Mouse (Mus musculus) left cerebral cortex, adult 9 months (tissue): ENCODE data around the gene E2f1.
A peak's percentile ranks its signal among the peaks of the same experiment; 100 is the strongest.

ENCODE experiments used
- DNase-seq, 2 experiments: peaks; one replicate each; pipeline ENCODE4 v3.0.0; 2022; ENCODE audit warnings: low spot score in 2 of 2

Gene E2f1

DNA sequence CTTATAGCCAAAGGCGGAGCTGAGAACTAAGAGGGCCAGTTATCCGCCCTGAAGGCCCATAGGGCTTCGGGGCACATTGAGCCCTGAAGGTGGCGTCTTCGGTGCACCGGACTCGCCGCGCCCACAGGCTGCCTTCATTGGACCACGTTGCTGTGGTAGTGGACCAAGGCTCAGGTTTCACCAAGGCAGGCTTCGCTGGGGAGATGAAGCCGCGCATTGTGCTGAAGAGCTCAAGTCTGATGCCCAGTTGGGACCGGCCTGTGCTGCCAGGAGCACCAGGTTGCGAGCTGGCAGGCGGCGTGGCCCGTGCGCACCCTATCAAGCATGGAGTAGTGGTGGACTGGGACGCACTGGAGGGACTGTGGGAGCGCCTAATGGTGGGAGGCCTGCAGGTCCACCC, 17.8 kb downstream of the E2f1 start:
- DNase-seq: no peak

DNA sequence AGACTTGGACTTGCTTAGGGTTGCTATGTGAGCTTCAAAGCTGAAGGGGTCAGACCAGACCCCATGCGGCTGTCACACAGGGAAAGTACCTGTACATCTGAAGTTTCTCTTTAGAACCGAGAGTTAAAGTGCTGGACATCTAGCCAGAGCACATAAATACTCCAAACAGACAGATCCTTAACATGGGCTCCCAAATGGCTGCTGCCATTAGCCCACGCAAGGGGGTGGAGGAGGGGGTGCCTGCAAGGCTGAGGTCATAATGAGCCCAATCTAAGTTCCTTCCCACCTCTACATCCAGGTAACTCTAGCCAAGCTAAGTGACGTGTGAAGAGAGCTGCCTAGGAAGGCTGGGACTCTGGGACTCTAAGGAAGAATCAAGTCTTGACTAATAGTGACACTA, 18.2 kb downstream of the E2f1 start, which contains the start of gene Actl10:
Actl10 (plus strand) TSS at position 301 of the 400 bp plus-strand sequence.
- DNase-seq: no peak

DNA sequence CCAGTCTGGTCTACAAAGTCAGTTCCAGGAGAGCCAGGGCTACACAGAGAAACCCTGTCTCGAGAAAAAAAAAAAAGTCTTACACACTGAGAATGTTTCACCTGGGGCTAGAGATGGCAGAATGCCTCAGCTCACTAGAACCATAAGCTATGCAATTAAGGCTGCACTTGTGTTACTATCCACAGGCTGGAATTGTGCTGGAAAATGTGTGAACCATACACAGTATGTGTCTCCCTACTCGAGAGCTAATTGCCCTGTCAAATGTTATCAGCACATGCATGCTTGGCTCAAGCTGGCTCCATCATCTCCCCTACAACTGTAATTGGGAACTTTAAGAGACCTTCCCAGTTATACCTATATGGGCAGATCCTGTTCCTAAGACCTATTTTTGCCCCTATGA, 18.8 kb downstream of the E2f1 start:
- DNase-seq: no peak

DNA sequence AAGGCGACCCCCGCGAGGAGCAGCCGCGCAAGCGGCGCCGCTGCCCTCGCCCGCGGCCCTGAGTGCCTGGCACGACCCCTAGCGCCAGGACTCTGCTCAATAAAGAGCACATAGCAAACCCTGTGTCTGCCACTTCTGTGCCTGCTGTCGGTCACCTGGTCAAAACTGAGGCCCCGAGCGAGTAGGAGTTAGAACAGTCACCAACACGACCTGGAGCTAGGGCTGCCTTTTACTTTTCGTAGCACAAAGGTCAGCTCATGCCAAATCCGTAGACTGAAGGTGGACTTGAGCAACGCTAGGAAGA, 19.9 kb downstream of the E2f1 start:
- no peak for DNase-seq

DNA sequence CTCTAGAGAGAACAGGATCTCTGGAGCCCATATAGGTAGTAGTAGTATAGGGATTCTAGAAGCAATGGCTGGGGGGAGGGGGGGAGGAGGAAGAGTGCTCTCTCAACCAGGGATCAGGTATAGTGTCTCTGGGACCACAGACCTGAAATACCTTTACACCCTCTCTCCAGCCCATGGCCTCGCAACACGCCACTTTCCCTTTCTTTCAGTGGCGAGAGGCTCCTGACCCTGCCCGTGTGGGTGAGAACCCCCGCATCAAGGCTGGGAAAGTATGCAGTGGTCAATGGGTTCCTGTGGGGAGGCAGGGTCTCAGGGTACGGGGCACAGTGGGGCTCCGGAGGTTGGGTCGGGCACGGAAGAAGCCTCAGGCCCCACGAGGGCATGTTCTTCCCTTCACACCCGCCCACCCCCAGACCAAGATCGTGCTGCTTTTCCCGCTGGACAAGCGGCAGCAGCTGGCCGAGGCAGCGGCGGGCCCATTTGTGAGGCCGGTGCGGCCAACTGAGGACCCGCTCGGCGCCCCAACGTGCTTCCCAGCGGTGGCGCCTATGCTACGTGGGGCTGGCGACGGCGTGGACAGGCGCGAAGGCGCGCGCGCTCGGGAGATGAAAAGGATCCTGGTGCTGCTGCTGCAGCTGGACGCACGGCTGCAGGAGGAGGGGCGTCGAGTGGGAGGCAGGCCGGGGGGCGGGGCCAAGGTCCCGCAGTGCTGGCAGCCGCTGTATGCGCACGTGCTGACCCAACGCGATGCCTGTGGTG, 20.4 kb downstream of the E2f1 start:
- peak in 1 of 2 experiments; percentile 56 for DNase-seq

DNA sequence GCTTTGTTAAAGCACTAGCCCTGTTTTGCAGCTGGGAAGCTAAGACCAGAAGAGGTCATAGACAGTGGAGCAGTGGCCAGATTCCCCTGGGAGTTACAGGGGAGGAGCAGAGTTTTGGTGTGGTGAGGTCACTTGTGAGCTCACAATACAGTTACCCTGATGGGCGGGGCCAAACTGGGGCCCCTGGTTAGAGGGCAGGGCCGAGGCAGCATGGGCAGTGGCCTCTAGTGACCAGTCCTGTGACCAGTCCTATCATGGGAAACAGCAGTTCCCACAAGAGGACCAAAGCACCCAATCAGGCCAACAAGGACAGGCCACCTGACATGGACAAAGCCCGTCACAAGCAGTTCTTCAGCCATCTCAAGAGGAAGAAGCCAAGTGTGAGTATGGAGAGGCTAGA, 21.0 kb downstream of the E2f1 start:
- no peak for DNase-seq

DNA sequence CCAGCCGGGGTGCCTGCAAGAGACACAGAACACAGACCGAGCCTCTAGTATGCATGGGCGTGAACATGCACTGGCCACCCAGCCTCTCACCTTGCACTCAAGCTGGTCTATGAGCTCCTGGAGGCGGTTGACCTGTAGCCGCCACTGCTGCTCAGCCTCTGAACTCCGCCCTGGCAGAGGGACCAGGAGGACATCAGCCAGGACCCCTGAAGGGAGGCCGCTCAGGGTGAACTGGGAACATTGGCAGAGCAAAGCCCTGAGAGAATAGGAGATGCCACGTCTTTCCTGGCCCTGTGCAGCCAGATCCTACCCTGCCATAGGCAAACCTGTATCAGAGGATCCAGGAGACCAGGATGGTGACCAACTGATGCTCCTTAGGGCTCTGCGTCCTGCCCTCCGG, 23.0 kb downstream of the E2f1 start, which contains the start of gene 1700003F12Rik:
1700003F12Rik (plus strand) TSS at position 375 of the 400 bp plus-strand sequence.
- no peak for DNase-seq

DNA sequence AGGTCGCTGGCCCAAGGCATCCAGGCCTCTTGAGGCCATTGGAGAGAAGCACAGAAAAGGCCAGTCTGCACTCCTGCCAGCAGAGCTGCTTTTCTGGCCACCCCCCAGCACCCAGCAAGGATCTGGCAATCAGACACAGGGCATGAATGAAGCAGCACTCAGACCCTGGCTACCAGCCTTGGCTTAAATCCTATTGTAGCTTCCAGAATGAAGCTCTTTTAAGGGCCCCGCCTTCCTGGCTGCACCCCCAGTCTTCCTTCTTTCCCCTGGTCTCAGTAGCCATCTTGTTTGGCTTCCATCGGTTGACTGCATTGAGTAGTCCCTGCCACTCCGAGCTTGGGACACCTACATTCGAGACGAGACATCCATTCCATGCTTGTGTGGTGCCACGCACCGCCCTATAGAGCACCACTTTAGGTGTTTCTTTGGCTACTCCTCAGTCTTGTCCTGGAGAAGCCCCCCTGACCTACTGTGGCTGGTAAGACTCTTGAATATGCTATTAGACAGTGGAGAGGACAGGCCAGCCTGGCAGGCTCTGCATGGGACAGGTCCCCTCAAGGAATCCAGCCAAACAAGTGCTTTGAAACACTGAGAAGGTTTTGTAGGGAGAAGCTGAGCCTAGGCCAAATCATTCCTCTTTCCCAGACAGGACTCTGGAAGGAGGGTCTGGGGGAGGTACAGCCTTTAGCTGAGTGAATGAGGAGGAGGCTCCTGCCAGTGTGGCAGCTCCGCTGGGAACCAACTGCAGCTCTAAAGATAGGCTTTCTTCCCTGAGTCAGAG, 25.9 kb downstream of the E2f1 start:
- peak; percentile 71 to 79 for DNase-seq

DNA sequence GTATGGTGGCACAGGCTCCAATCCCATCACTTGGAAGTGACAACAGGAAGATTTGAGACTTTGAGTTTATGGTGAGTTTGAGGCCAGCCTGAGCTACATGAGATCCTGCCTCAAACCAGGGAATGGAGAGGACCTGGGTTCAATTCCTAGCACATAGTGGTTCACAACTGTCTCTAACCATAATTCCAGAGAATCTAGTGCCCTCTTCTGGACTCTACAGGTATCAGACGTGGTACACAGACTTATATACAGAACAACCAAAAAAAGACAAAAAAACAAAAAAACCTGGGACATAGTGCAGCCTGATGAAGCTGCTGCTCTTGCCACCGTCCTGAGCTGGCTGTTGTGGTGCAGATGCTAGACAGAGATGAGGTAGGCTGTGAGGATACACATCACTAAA, 28.1 kb downstream of the E2f1 start:
- no peak for DNase-seq

DNA sequence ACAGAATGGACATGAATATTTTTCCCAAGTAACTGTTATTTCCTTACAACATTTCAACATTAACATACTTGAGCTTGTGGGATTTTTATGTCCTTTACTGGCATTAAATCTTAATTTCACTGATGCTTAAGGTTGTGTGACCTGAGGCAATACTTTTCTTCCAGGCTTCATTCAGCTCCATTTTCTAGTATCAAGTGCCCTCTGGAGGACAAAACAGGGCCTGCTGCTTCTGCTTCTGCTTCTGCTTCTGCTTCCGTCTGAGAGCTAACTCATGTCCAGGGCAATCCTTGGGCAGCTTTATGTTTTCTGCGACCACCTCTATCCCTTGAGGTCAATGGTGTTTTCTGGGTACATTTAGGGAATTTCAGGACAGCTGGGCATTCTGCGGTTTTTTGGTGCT, 30.0 kb downstream of the E2f1 start:
- peak in 1 of 2 experiments; percentile 69 for DNase-seq

DNA sequence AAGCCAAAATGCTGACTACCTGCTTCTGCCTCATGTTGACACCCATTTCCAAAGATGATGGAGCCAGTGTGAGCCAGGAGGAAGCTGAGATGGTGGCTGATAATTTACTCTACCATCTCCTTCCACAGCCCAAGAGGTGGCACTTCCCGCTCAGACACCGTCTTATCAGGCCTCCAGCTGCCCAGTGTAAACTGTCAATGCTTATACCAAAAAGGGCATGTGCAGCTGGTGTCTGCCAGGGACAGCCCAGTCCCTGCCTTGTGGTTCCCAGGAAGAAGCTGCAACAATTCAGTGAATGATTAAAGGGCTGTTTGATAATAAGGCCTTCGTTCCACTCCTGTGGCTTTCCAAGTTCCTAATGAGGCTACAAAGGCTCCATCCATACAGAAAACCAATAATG, 31.0 kb downstream of the E2f1 start:
- no peak for DNase-seq

DNA sequence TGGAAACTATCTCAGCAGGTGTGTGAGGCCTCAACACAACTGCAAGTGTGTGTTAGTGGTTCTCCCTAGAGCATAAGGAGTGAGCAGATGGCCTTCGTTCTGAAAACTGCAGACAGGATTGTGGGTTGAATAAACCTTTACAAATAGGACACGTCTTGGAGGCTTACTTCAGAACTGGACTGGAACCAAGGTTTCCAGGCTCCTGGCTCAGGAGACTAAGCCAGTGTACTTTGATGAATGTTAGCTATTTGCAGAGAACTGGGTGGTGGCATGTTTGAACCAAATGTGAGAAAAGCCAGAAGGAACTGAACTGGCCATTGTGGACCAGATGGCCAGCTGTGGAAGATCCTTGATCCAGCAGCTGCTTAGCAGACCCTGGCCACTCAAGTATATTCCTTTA, 31.4 kb downstream of the E2f1 start:
- DNase-seq: peak in 1 of 2 experiments; percentile 82

DNA sequence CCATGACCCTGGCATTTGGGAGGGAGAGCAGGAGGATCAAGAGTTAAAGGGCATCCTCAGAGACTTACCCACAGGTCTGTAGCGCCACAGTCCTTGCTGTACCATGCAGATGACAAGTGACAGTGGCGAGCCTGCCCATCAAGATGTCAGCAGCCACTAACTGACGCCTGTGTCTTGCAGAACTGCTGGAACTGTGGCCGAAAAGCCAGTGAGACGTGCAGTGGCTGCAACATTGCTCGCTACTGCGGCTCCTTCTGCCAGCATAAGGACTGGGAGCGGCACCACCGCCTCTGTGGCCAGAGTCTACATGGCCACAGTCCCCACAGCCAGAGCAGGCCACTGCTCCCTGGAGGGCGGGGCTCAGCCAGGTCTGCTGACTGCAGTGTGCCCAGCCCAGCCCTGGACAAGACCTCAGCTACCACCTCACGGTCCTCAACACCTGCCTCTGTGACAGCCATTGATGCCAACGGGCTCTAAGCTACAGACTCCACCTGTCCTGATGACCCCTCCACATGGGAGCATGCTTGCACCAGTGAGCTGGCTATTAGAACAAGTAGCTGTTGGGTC, 34.9 kb downstream of the E2f1 start:
- DNase-seq: no peak

DNA sequence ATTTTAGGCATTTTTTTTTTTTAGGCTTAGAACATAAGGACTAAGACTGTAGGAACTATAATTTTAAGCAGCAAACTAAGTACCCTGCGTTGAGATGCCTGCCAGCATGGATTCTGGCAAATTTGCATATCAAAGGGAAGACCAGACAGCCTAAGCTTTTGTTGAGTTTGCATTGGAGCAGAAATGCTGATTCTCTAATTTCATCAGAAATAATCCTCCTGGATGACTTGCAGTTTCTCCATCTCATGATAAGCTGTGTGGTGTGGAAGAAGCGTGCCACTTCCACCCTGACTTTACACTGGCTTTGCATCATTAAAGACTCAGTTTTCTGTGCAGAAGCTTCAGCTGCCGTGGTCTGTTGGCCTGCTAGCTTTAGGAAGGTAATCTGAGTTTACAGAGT, 36.8 kb downstream of the E2f1 start:
- no peak for DNase-seq

DNA sequence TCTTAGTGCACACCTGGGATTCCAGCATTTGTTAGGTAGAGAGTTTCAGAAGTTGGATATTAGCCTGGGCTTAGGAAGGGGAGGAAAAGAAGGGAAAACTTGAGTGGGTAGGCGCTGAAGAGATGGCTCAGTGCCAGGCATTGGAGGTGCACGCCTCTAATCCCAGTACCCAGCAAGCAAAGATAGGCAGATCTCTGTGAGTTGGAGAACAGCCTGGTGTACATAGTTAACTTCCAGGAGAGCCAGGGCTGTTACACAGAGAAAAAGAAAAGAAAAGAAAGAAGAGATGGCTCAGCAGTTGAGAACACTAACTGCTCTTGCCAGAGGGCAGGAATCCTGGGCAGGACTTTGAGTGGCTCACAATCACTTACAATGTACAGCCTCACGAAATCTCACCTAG, 43.2 kb downstream of the E2f1 start:
- no peak for DNase-seq

DNA sequence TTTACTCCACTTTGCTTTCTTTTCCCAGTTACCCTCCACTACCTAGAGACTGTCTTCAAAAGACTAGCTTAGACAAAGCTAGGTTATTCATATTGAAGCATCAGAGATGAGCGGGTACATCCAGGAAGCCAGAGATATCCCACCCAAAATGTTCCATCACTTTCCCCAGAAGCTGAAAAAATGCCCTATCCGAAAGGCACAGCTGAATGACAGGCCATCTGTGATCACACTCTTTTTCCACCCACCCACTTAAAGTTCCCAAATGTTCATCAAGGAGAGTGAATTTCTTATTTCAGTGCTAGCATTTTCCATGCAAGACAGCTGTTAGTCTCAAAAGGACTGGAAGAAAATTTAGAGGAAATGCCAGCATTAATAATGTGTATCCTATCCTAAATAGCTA, 44.4 kb downstream of the E2f1 start:
- DNase-seq: peak in 1 of 2 experiments; percentile 58

DNA sequence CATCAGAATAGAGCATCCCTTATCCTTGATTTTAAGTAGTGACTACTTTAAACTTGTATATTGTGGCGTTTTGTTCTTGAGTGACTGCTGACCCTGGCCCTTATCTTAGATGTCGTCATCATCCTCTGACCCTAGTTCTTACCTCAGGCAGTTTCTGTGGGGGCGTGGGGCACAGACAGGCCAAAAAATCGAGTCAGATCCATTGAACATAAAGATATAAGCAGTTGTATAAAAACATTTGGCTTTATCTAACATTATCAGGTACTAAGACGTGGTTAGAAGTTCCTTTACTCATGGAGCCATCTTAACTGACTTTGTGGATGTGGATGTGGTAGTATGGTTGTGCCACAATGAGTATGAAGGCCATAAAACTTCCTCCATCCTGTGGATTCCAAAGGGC, 47.4 kb downstream of the E2f1 start:
- DNase-seq: no peak

DNA sequence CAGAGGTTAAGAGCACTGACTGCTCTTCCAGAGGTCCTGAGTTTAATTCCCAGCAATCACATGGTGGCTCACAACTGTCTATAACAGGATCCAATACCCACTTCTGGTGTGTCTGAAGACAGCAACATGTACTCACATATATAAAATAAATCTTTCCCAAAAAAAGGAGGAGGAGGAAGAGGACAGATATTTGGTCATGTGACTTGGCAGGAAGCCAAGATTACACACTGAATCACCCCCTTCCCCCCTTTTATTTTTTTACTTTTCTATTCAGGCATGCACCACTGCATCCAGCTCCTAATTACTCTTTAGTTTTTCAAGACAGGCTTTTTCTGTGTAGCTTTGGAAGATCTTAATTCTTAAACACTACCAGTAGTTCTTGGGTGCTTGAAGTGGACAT, 48.2 kb downstream of the E2f1 start:
- DNase-seq: no peak

DNA sequence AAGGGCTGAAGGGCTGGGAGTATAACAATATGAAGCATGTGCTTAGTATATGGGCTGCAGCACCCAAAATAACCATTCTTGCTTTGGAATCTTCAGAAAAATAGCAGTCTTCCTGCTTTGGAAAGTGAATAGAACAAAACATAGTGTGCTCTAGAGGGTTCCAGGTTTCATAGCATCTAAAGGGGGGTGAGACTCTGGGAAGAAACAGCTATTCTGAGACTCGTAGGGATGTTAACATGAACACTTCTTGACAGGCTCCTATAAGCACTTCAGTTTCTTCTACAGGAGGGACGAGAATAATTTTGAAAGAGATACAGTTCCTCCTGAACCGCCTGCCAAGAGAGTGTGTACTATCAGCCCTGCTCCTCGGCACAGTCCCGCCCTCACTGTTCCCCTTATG, 52.3 kb downstream of the E2f1 start:
- DNase-seq: no peak

DNA sequence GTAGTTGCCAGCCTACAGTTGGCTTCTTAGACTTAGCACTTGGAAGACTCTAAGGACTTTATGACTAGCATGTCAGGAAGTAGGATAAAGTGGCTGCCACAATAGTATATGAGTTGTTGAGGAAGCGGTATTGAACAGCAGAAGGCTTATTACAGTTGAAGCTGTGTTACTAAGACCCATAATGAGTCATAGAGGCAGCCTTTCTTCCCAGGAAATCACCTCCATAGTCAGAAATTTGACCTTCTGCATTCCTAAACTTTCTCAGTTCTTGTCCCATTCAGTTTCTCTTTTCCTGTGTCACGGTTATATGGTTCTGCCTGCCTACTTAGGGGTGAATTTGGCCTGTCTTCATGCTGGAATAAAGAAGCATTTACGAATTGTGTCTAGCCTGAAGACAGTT, 52.7 kb downstream of the E2f1 start:
- no peak for DNase-seq

DNA sequence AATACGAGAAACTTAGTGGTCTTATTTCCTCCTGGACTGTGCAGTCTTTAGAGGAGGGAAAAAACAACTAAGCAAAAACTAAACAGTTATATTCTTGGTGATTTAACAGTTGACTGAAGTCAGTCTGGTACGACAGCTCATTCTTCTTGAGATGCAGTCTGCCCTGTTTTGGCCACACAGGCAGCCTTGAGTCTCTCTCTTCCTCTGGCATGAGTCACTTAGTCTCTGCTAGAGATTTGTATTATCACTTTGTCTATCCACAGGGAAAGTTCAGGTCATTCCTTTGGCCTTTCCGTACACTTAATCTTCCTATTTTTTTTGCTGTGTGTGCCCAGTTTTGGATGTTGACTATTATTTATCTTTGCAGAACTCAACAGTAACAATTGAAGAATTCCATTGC, 59.6 kb downstream of the E2f1 start:
- no peak for DNase-seq
